Mouse (Mus musculus): ENCODE data around the gene Best2. TPM values are rescaled to one million over a fixed set of nuclear protein-coding genes. Genes with fewer than 3 reads are reported as not detected.
A peak's percentile ranks its signal among the peaks of the same experiment; 100 is the strongest.

The Best2 gene
- polyA plus RNA-seq, 1 experiment from 2014 or later: not detected

DNA sequence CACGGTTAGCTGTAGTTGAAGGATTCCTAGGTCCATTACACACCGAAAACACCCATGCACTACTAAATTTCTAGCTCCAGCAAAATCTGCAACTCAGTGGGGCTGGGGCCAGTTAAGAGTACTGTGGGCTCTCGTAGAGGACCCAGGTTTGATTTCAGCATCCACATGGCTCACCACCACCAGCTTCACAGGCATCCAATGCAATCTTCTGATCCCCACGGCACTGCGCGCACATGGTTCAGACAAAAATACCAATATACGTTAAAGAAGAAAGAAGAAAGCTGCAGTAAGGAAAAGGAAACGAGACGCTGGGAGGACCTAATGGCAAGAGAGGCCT is 22.0 kb upstream of the Best2 start:
- Histone ChIP-seq H3K9me3 (ENCODE audit: control insufficient read depth, low read length) (no peaks in the 10 kb centered on the region), H3K4me2 (ENCODE audit: low read depth, severe bottlenecking) (peak overlapping the region; percentile 65), H3K4me3 (ENCODE audit: low read depth, low read length) (peak overlapping the region; percentile 63), H3K27ac (replicated peaks; ENCODE audit: low read depth, low read length) (peak overlapping the region; percentile 72), H3K36me3 (ENCODE audit: control insufficient read depth, insufficient read depth, low read length) (peaks cover 17% of the 10 kb centered on the region), H3K4me1 (ENCODE audit: control insufficient read depth, insufficient read depth, low read length) (peaks cover 9% of the 10 kb centered on the region; the same call in 1 of the 2 replicates), H3K9ac (ENCODE audit: low read length) (peak overlapping the region; percentile 49), H3K27me3 (ENCODE audit: control insufficient read depth, insufficient read depth, low read length) (no peaks in the 10 kb centered on the region)
- no peak for DNase-seq (ENCODE audit: low spot score)
- ATAC-seq (ENCODE audit: insufficient number of reproducible peaks, low FRiP score, low TSS enrichment, low read depth): peak; percentile 37
- 0% methylated on average over 9 of the region's 9 CpGs for WGBS

DNA sequence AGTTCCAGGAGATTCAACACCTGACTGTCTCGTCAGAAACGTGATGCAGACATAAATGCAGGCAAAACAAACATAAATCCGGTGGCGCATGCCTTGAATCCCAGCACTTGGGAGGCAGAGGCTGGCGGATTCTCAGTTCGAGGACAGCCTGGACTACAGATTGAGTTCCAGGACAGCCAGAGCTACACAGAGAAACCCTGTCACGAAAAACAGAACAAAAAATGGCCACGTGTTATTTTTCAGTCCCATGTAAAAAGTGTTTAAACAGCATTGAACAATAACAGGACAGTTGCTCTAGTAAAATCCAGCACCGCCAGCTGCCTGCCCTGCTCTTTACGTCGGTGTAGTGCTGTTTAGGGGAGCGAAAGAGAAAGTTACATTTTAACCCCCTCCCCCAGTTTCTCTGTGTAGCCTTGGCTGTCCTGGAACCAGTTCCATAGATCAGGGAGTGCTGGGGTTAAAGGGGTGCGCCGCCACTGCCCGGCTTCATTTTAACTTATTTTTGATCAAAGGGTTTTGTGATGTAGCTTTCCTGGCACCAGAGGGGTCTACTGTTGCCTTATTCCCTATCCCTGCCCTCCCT is 21.5 kb upstream of the Best2 start:
- peak overlapping the region; percentile 65 for H3K4me2 ChIP-seq (ENCODE audit: low read depth, severe bottlenecking)
- peak overlapping the region; percentile 72 for H3K27ac ChIP-seq (replicated peaks; ENCODE audit: low read depth, low read length)
- no peaks in the 10 kb centered on the region for H3K9me3 ChIP-seq (ENCODE audit: control insufficient read depth, low read length)
- peak overlapping the region; percentile 63 for H3K4me3 ChIP-seq (ENCODE audit: low read depth, low read length)
- under 1% methylated on average over 15 of the region's 15 CpGs for WGBS
- DNase-seq (ENCODE audit: low spot score) (peak; percentile 58), ATAC-seq (ENCODE audit: insufficient number of reproducible peaks, low FRiP score, low TSS enrichment, low read depth) (0 out of 2 replicates have a peak, but pooled peaks have one; percentile 3)
- no peaks in the 10 kb centered on the region for H3K27me3 ChIP-seq (ENCODE audit: control insufficient read depth, insufficient read depth, low read length)
- peak overlapping the region; percentile 49 for H3K9ac ChIP-seq (ENCODE audit: low read length)
- peaks cover 14% of the 10 kb centered on the region for H3K36me3 ChIP-seq (ENCODE audit: control insufficient read depth, insufficient read depth, low read length)
- H3K4me1 ChIP-seq (ENCODE audit: control insufficient read depth, insufficient read depth, low read length): peaks cover 9% of the 10 kb centered on the region; the same call in 1 of the 2 replicates

- peak overlapping the region; percentile 65 for H3K4me2 ChIP-seq (ENCODE audit: low read depth, severe bottlenecking)
- peaks cover 12% of the 10 kb centered on the region; the same call in 1 of the 2 replicates for H3K36me3 ChIP-seq (ENCODE audit: control insufficient read depth, insufficient read depth, low read length)
- DNase-seq (ENCODE audit: low spot score): no peak
- peak overlapping the region; percentile 63 for H3K4me3 ChIP-seq (ENCODE audit: low read depth, low read length)
- peak overlapping the region; percentile 49 for H3K9ac ChIP-seq (ENCODE audit: low read length)
- no peak for ATAC-seq (ENCODE audit: insufficient number of reproducible peaks, low FRiP score, low TSS enrichment, low read depth)
- H3K27me3 ChIP-seq (ENCODE audit: control insufficient read depth, insufficient read depth, low read length): no peaks in the 10 kb centered on the region
- H3K4me1 ChIP-seq (ENCODE audit: control insufficient read depth, insufficient read depth, low read length): peaks cover 9% of the 10 kb centered on the region; the same call in 1 of the 2 replicates
- WGBS: 8% methylated on average over 12 of the region's 12 CpGs
- no peak overlapping the region for H3K27ac ChIP-seq (replicated peaks; ENCODE audit: low read depth, low read length)
- H3K9me3 ChIP-seq (ENCODE audit: control insufficient read depth, low read length): no peaks in the 10 kb centered on the region
These were observed 20.9 kb upstream of the Best2 start for GRCm38 (mm10) chr8:85035165-85035727.

DNA sequence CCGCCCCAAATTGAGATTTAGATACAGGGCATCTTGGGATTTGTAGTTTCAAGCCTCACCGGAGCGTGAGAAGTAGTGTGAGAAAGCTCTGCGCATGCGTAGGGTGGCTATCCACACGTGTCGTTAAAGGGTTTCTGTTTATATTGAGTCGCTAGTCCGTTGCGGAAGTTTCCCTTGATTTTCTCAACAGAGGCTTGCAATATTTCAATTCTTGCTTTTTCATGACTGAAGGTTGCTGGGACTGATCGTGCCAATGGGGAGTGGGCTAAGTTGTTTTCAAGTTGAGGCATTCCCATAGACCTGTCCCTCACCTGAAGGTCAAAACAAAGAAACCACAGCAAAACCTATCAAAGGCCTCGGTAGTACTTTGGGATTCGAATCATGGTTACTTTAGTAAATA is 20.4 kb upstream of the Best2 start:
- H3K4me1 ChIP-seq (ENCODE audit: control insufficient read depth, insufficient read depth, low read length): peaks cover 9% of the 10 kb centered on the region; the same call in 1 of the 2 replicates
- DNase-seq (ENCODE audit: low spot score) (peak; percentile 86), ATAC-seq (ENCODE audit: insufficient number of reproducible peaks, low FRiP score, low TSS enrichment, low read depth) (no peak)
- peaks cover 15% of the 10 kb centered on the region; the same call in 1 of the 2 replicates for H3K36me3 ChIP-seq (ENCODE audit: control insufficient read depth, insufficient read depth, low read length)
- H3K4me3 ChIP-seq (ENCODE audit: low read depth, low read length): peak overlapping the region; percentile 63
- WGBS: 5% methylated on average over 13 of the region's 13 CpGs
- peak overlapping the region; percentile 65 for H3K4me2 ChIP-seq (ENCODE audit: low read depth, severe bottlenecking)
- peak overlapping the region; percentile 40; the same call in 1 of the 2 replicates for H3K9ac ChIP-seq (ENCODE audit: low read length)
- no peaks in the 10 kb centered on the region for H3K27me3 ChIP-seq (ENCODE audit: control insufficient read depth, insufficient read depth, low read length)
- no peak overlapping the region for H3K27ac ChIP-seq (replicated peaks; ENCODE audit: low read depth, low read length)
- no peaks in the 10 kb centered on the region for H3K9me3 ChIP-seq (ENCODE audit: control insufficient read depth, low read length)

- Histone ChIP-seq H3K4me2 (ENCODE audit: low read depth, severe bottlenecking) (no peak overlapping the region), H3K4me1 (ENCODE audit: control insufficient read depth, insufficient read depth, low read length) (peaks cover 8% of the 10 kb centered on the region; the same call in 1 of the 2 replicates), H3K27me3 (ENCODE audit: control insufficient read depth, insufficient read depth, low read length) (no peaks in the 10 kb centered on the region), H3K4me3 (ENCODE audit: low read depth, low read length) (no peak overlapping the region), H3K36me3 (ENCODE audit: control insufficient read depth, insufficient read depth, low read length) (peaks cover 19% of the 10 kb centered on the region), H3K9me3 (ENCODE audit: control insufficient read depth, low read length) (no peaks in the 10 kb centered on the region), H3K9ac (ENCODE audit: low read length) (no peak overlapping the region), H3K27ac (replicated peaks; ENCODE audit: low read depth, low read length) (no peak overlapping the region)
- no peak for ATAC-seq (ENCODE audit: insufficient number of reproducible peaks, low FRiP score, low TSS enrichment, low read depth)
- DNase-seq (ENCODE audit: low spot score): no peak
- 62% methylated on average over 1 of the region's 1 CpGs for WGBS
These were observed 19.5 kb upstream of the Best2 start for GRCm38 (mm10) chr8:85033867-85034266.

DNA sequence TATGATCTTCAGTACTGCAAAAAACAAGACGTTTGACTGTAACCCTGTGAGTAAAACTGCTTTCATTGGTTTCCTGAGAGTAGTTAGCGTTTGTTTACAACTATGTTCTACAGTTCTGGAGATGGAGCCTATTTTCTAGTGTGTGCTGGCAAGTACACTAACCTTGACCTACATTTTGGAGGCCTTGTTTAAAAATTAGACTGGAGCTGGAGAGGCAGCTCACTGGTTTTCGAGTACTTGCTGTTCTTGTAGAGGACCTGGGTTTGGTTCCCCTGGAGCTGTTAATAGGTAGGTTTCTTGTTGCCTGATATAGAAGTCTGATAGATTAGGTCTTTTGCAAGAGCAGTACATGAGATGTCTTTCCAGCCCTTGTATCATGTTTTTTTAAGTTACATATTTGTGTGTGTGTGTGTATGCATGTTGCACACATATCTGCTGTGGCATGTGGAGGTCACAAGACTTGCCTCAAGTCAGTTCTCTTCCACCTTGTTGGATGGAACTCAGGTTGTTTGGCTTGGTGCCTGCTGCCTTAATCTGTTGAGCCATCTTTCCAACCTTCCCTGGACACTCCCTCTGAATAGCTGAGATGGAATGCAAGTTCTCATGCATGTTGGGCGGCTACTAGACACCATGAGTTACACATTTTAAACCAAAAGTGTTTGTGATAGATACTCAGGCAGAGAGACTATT is 18.4 kb upstream of the Best2 start:
- Histone ChIP-seq H3K9me3 (ENCODE audit: control insufficient read depth, low read length) (no peaks in the 10 kb centered on the region), H3K4me1 (ENCODE audit: control insufficient read depth, insufficient read depth, low read length) (peaks cover 14% of the 10 kb centered on the region; the same call in 1 of the 2 replicates), H3K27me3 (ENCODE audit: control insufficient read depth, insufficient read depth, low read length) (no peaks in the 10 kb centered on the region), H3K36me3 (ENCODE audit: control insufficient read depth, insufficient read depth, low read length) (peaks cover 19% of the 10 kb centered on the region), H3K27ac (replicated peaks; ENCODE audit: low read depth, low read length) (no peak overlapping the region), H3K4me2 (ENCODE audit: low read depth, severe bottlenecking) (no peak overlapping the region), H3K4me3 (ENCODE audit: low read depth, low read length) (no peak overlapping the region), H3K9ac (ENCODE audit: low read length) (no peak overlapping the region)
- DNase-seq (ENCODE audit: low spot score): no peak
- no peak for ATAC-seq (ENCODE audit: insufficient number of reproducible peaks, low FRiP score, low TSS enrichment, low read depth)
- WGBS: 85% methylated on average over 4 of the region's 4 CpGs

DNA sequence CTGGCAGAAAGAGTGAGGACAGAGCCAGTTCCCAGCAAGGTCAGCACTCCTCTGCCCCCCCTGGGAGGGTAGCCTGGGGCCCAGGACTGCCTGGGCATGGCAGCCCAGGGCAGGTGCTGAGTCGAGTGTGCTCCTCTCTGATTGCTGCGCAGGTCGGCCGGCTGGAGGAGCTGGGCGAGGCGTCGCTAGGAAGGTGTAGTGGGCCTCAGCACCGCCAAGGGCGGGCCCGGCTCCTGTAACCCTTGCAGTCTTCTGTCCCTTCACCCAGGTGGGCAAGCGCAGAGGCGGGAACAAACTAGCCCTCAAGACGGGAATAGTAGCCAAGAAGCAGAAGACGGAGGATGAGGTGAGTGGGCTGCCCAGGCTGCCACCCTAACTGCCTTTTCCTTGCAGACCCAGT is 14.9 kb upstream of the Best2 start:
- Histone ChIP-seq H3K4me3 (ENCODE audit: low read depth, low read length) (no peak overlapping the region), H3K27me3 (ENCODE audit: control insufficient read depth, insufficient read depth, low read length) (no peaks in the 10 kb centered on the region), H3K9ac (ENCODE audit: low read length) (no peak overlapping the region), H3K4me1 (ENCODE audit: control insufficient read depth, insufficient read depth, low read length) (peaks cover 9% of the 10 kb centered on the region; the same call in 1 of the 2 replicates), H3K36me3 (ENCODE audit: control insufficient read depth, insufficient read depth, low read length) (peaks cover 19% of the 10 kb centered on the region), H3K4me2 (ENCODE audit: low read depth, severe bottlenecking) (no peak overlapping the region; the same call in 1 of the 2 replicates), H3K27ac (replicated peaks; ENCODE audit: low read depth, low read length) (no peak overlapping the region), H3K9me3 (ENCODE audit: control insufficient read depth, low read length) (no peaks in the 10 kb centered on the region)
- no peak for ATAC-seq (ENCODE audit: insufficient number of reproducible peaks, low FRiP score, low TSS enrichment, low read depth)
- 93% methylated on average over 14 of the region's 14 CpGs for WGBS
- no peak for DNase-seq (ENCODE audit: low spot score)

DNA sequence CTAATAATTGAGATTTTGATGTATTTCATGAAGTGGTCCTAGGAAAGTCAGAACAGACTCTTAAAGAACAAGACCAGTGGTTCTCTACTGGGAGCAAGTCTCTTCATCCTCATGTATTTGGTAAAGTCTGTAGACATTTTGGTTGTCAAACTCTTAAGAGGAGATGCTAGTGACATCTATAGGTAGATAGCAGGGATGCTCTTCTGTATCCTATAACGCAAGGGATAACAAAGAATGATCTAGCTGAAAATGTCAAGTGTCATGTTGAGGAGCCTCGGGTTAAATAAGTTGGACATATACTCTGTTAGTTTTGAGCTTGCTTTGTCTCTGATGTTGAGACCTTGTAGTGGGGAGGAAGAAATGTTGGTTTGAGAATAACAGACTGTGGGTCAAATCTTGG is 13.6 kb upstream of the Best2 start:
- Histone ChIP-seq H3K27ac (replicated peaks; ENCODE audit: low read depth, low read length) (no peak overlapping the region), H3K27me3 (ENCODE audit: control insufficient read depth, insufficient read depth, low read length) (no peaks in the 10 kb centered on the region), H3K36me3 (ENCODE audit: control insufficient read depth, insufficient read depth, low read length) (peaks cover 22% of the 10 kb centered on the region), H3K9me3 (ENCODE audit: control insufficient read depth, low read length) (no peaks in the 10 kb centered on the region), H3K4me3 (ENCODE audit: low read depth, low read length) (peak overlapping the region; percentile 99), H3K4me2 (ENCODE audit: low read depth, severe bottlenecking) (peak overlapping the region; percentile 58), H3K9ac (ENCODE audit: low read length) (peak overlapping the region; percentile 34), H3K4me1 (ENCODE audit: control insufficient read depth, insufficient read depth, low read length) (peaks cover 11% of the 10 kb centered on the region; the same call in 1 of the 2 replicates)
- WGBS: 42% methylated on average over 2 of the region's 2 CpGs
- ATAC-seq (ENCODE audit: insufficient number of reproducible peaks, low FRiP score, low TSS enrichment, low read depth) (no peak), DNase-seq (ENCODE audit: low spot score) (no peak)

Measured in limb, embryonic 11.5 days (tissue).